Mouse (Mus musculus) liver, embryonic 15.5 days (tissue): ENCODE data around the gene Socs3. TPM values are rescaled to one million over a fixed set of nuclear protein-coding genes. Genes with fewer than 3 reads are reported as not detected.
A peak's percentile ranks its signal among the peaks of the same experiment; 100 is the strongest.

Experiments
- ATAC-seq: fragments of 200-750 bp; cut with Nextera tagmentation; 2 replicates; pipeline ENCODE4 v1.8.0; 2017; ENCODE audit warnings: moderate number of reproducible peaks, mild to moderate bottlenecking, moderate library complexity; ENCODE audit not compliant: insufficient read depth
- H3K27ac ChIP-seq: fragments of 300-500 bp; sonication (generic); replicated peaks from 2 replicates; pipeline ENCODE4 v1.5.1; 2015; ENCODE audit warnings: mild to moderate bottlenecking, inconsistent platforms
- H3K27me3 ChIP-seq: fragments of 300-500 bp; sonication (generic); 2 replicates; pipeline ENCODE4 v1.6.1; 2015; ENCODE audit warnings: mild to moderate bottlenecking, inconsistent platforms
- H3K36me3 ChIP-seq: fragments of 300-500 bp; sonication (generic); replicated peaks from 2 replicates; pipeline ENCODE4 v1.6.1; 2015; ENCODE audit warnings: moderate library complexity, mild to moderate bottlenecking, inconsistent platforms
- H3K4me1 ChIP-seq: fragments of 300-500 bp; sonication (generic); replicated peaks from 2 replicates; pipeline ENCODE4 v1.6.1; 2015; ENCODE audit warnings: inconsistent platforms
- H3K4me2 ChIP-seq: fragments of 300-500 bp; sonication (generic); 2 replicates; pipeline ENCODE4 v1.6.1; 2015; ENCODE audit warnings: moderate library complexity, mild to moderate bottlenecking, inconsistent platforms
- H3K4me3 ChIP-seq: fragments of 300-500 bp; sonication (generic); replicated peaks from 2 replicates; pipeline ENCODE4 v1.5.1; 2015; ENCODE audit warnings: mild to moderate bottlenecking, inconsistent platforms
- H3K9ac ChIP-seq: fragments of 300-500 bp; sonication (generic); 2 replicates; pipeline ENCODE4 v1.6.1; 2015; ENCODE audit warnings: moderate library complexity, mild to moderate bottlenecking, inconsistent platforms
- H3K9me3 ChIP-seq: fragments of 300-500 bp; sonication (generic); replicated peaks from 2 replicates; pipeline ENCODE4 v1.6.1; 2016; ENCODE audit warnings: inconsistent platforms
- whole genome bisulfite sequencing: fragments of 180-500 bp; shearing (Covaris S2); methylation state at CpG from one replicate; pipeline ENCODE4 v1.1.7; 2015; ENCODE audit warnings: mixed read lengths; ENCODE audit not compliant: insufficient replicate concordance; 5-methylcytosine and 5-hydroxymethylcytosine counted together
- polyA plus RNA-seq: library from polyadenylated mRNA; unstranded; fragments of >200 nt; fragmentation: Nextera tagmentation; extraction: Ambion mirVana; gene quantifications from 2 replicates; pipeline ENCODE4 v1.2.1, GENCODE M21; 2015

Gene Socs3
- polyA plus RNA-seq, 1 experiment from 2014 or later = 7.5 TPM

GRCm38 (mm10) chr11:117951391-117951790, 18.5 kb downstream of the Socs3 start:
- Histone ChIP-seq H3K4me1 (peaks cover 16% of the 10 kb centered on the region), H3K4me2 (no peak overlapping the region), H3K27me3 (peaks cover 66% of the 10 kb centered on the region), H3K9ac (no peak overlapping the region), H3K27ac (no peak overlapping the region), H3K36me3 (no peaks in the 10 kb centered on the region), H3K4me3 (no peak overlapping the region), H3K9me3 (no peaks in the 10 kb centered on the region)
- 68% methylated on average over 6 of the region's 6 CpGs for WGBS
- ATAC-seq = no peak

- ATAC-seq = 0 out of 2 replicates have a peak, but pooled peaks have one; percentile 36
- H3K27ac ChIP-seq = no peak overlapping the region
- H3K36me3 ChIP-seq = no peaks in the 10 kb centered on the region
- H3K9me3 ChIP-seq = no peaks in the 10 kb centered on the region
- peak overlapping the region; percentile 27; the same call in 1 of the 2 replicates for H3K9ac ChIP-seq
- H3K4me1 ChIP-seq = peaks cover 22% of the 10 kb centered on the region
- peak overlapping the region; percentile 34 for H3K4me3 ChIP-seq
- H3K4me2 ChIP-seq = peak overlapping the region; percentile 65
- 6% methylated on average over 49 of the region's 49 CpGs for WGBS
- peaks cover 72% of the 10 kb centered on the region for H3K27me3 ChIP-seq
Measured at GRCm38 (mm10) chr11:117949392-117950091, 20.3 kb downstream of the Socs3 start.

DNA sequence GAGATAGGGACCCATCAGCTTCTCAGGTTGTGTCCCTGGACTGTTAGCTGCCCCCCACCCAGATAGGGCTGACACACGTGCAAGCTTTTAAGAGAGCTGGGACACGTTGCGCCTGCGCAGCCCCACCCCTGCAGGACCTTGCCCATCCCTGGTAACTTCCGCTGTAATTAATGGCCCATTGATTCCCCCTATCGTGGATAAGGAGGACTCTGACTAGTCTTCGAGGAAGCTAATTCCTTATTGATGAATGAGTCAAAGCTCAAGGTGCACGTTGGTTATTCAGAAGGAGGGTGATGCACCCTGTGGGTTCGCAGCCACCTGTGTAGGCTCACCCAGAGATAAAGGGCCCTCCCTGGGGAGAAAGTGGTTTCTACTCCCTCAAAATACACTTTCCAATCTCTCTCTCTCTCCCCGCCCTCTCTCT, 22.8 kb downstream of the Socs3 start:
- H3K36me3 ChIP-seq = no peaks in the 10 kb centered on the region
- H3K4me3 ChIP-seq = no peak overlapping the region
- no peak overlapping the region for H3K27ac ChIP-seq
- H3K4me1 ChIP-seq = peaks cover 22% of the 10 kb centered on the region
- no peaks in the 10 kb centered on the region for H3K9me3 ChIP-seq
- no peak overlapping the region for H3K9ac ChIP-seq
- H3K27me3 ChIP-seq = peaks cover 61% of the 10 kb centered on the region
- 43% methylated on average over 10 of the region's 10 CpGs for WGBS
- no peak for ATAC-seq
- peak overlapping the region; percentile 15; the same call in 1 of the 2 replicates for H3K4me2 ChIP-seq

GRCm38 (mm10) chr11:117946195-117946979, 23.5 kb downstream of the Socs3 start:
- 38% methylated on average over 11 of the region's 11 CpGs for WGBS
- Histone ChIP-seq H3K4me2 (peak overlapping the region; percentile 15; the same call in 1 of the 2 replicates), H3K4me1 (peaks cover 25% of the 10 kb centered on the region), H3K9ac (no peak overlapping the region), H3K36me3 (no peaks in the 10 kb centered on the region), H3K27me3 (peaks cover 58% of the 10 kb centered on the region), H3K4me3 (no peak overlapping the region), H3K27ac (no peak overlapping the region), H3K9me3 (no peaks in the 10 kb centered on the region)
- ATAC-seq = no peak

GRCm38 (mm10) chr11:117941848-117942247, 28.0 kb downstream of the Socs3 start:
- ATAC-seq = no peak
- WGBS = 54% methylated on average over 4 of the region's 4 CpGs

GRCm38 (mm10) chr11:117941325-117941834, 28.5 kb downstream of the Socs3 start:
- no peak overlapping the region for H3K9ac ChIP-seq
- no peak overlapping the region for H3K4me3 ChIP-seq
- H3K27me3 ChIP-seq = peaks cover 47% of the 10 kb centered on the region
- H3K36me3 ChIP-seq = no peaks in the 10 kb centered on the region
- H3K4me2 ChIP-seq = no peak overlapping the region
- 52% methylated on average over 8 of the region's 8 CpGs for WGBS
- H3K27ac ChIP-seq = no peak overlapping the region
- H3K4me1 ChIP-seq = peaks cover 16% of the 10 kb centered on the region
- ATAC-seq = no peak
- H3K9me3 ChIP-seq = no peaks in the 10 kb centered on the region

More at GRCm38 (mm10) chr11:117941848-117942247, 28.0 kb downstream of the Socs3 start:
- H3K4me2 ChIP-seq = no peak overlapping the region
- H3K27me3 ChIP-seq = peaks cover 48% of the 10 kb centered on the region
- no peaks in the 10 kb centered on the region for H3K9me3 ChIP-seq
- no peak overlapping the region for H3K4me3 ChIP-seq
- H3K4me1 ChIP-seq = peaks cover 14% of the 10 kb centered on the region
- no peaks in the 10 kb centered on the region for H3K36me3 ChIP-seq
- H3K27ac ChIP-seq = no peak overlapping the region
- H3K9ac ChIP-seq = no peak overlapping the region

- H3K27ac ChIP-seq = no peak overlapping the region
- no peaks in the 10 kb centered on the region for H3K36me3 ChIP-seq
- no peak overlapping the region for H3K4me2 ChIP-seq
- peaks cover 20% of the 10 kb centered on the region for H3K4me1 ChIP-seq
- ATAC-seq = no peak
- no peaks in the 10 kb centered on the region for H3K9me3 ChIP-seq
- no peak overlapping the region for H3K4me3 ChIP-seq
- no peak overlapping the region for H3K9ac ChIP-seq
- H3K27me3 ChIP-seq = peaks cover 47% of the 10 kb centered on the region
- WGBS = 70% methylated on average over 6 of the region's 6 CpGs
Measured at GRCm38 (mm10) chr11:117940881-117941280, 29.0 kb downstream of the Socs3 start.

DNA sequence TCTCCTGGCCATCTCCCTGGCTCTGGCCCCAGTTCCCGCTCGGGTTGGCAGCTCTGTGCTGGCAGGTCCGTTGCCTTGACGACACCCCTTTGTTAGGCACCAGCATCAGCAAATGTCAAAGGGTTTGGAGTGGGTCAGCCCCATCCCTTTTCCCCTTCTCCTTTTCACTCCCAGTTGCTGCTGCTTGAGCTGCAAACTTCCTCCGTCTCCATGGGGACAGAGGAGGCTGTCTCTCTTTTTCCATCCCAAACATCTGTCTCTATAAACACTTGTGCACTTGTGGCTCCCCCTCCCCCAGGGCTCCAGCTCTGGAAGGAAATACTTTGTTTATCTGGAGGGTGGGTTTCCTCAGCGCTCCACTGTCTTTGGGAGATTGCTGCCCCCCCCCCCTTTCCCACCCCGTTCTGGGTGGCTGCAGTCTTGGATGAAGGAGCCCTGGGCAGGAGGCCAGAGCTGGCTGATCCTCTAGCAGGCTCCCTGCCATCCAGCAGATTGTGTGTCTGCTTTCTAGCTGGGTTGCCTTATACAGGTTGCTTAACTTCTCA, 30.0 kb downstream of the Socs3 start:
- H3K9ac ChIP-seq = no peak overlapping the region
- H3K4me1 ChIP-seq = peaks cover 25% of the 10 kb centered on the region
- no peak overlapping the region for H3K4me2 ChIP-seq
- H3K9me3 ChIP-seq = no peaks in the 10 kb centered on the region
- peaks cover 44% of the 10 kb centered on the region for H3K27me3 ChIP-seq
- peak; percentile 19; the same call in 1 of the 2 replicates for ATAC-seq
- H3K27ac ChIP-seq = no peak overlapping the region
- H3K36me3 ChIP-seq = no peaks in the 10 kb centered on the region
- 13% methylated on average over 7 of the region's 7 CpGs for WGBS
- H3K4me3 ChIP-seq = no peak overlapping the region

- no peak for ATAC-seq
Measured at GRCm38 (mm10) chr11:117939004-117939730, 30.7 kb downstream of the Socs3 start.

GRCm38 (mm10) chr11:117936202-117936601, 33.6 kb downstream of the Socs3 start:
- Histone ChIP-seq H3K4me1 (peaks cover 36% of the 10 kb centered on the region), H3K4me2 (no peak overlapping the region), H3K9me3 (no peaks in the 10 kb centered on the region), H3K27ac (no peak overlapping the region), H3K4me3 (no peak overlapping the region), H3K9ac (no peak overlapping the region), H3K27me3 (peaks cover 70% of the 10 kb centered on the region), H3K36me3 (no peaks in the 10 kb centered on the region)
- WGBS = 41% methylated on average over 8 of the region's 8 CpGs
- 0 out of 2 replicates have a peak, but pooled peaks have one; percentile 33 for ATAC-seq

More at GRCm38 (mm10) chr11:117939004-117939730, 30.7 kb downstream of the Socs3 start:
- Histone ChIP-seq H3K4me1 (peaks cover 31% of the 10 kb centered on the region), H3K4me2 (no peak overlapping the region), H3K27ac (no peak overlapping the region), H3K9ac (no peak overlapping the region), H3K4me3 (no peak overlapping the region), H3K9me3 (no peaks in the 10 kb centered on the region), H3K27me3 (peaks cover 50% of the 10 kb centered on the region), H3K36me3 (no peaks in the 10 kb centered on the region)
- 50% methylated on average over 4 of the region's 4 CpGs for WGBS
